Comparison of ENCODE assay signal across 30 mouse cellular contexts in genomic region chr4:59888014-59888413, GRCm38 (mm10). TPM values are rescaled to one million over a fixed set of nuclear protein-coding genes. Genes with fewer than 3 reads are reported as not detected.
A peak's percentile ranks its signal among the peaks of the same experiment; 100 is the strongest.
DNase-seq lines count a peak whose midpoint lies in the region; ATAC-seq lines count a peak whose summit lies in the region.
"Had no signal": no experiment of that assay in that cellular context is flagged by ENCODE, and none has a peak within 500 bp of the region (broad histone marks: within the 10 kb centered on the region; RNA-seq: fewer than 3 reads in every experiment).

No protein-coding gene starts in this region.

- no peak overlapping the region for H3K27ac ChIP-seq in liver, embryonic 11.5 days (ENCODE audit: low read depth, low read length)
- H3K27ac ChIP-seq: embryonic facial prominence, embryonic 12.5 days; heart, embryonic 15.5 days; hindbrain, postnatal 0 days; limb, embryonic 13.5 days; liver, embryonic 13.5 days; stomach, postnatal 0 days had no signal

- no peak overlapping the region for H3K4me2 ChIP-seq in liver, embryonic 11.5 days
- H3K4me2 ChIP-seq: embryonic facial prominence, embryonic 12.5 days; heart, embryonic 15.5 days; limb, embryonic 13.5 days; liver, embryonic 13.5 days; lung, embryonic 14.5 days; midbrain, embryonic 11.5 days had no signal

- no peaks in the 10 kb centered on the region for H3K9me3 ChIP-seq in liver, embryonic 11.5 days (ENCODE audit: control insufficient read depth, low read length)
- H3K9me3 ChIP-seq: embryonic facial prominence, embryonic 12.5 days; heart, embryonic 15.5 days; limb, embryonic 13.5 days; liver, embryonic 13.5 days had no signal

- DNase-seq in kidney, adult 9 months, result peak; percentile 79
- DNase-seq in kidney, postnatal 14 days, result peak; percentile 62
- no peak for DNase-seq in adrenal gland, adult 2 months
- no peak for DNase-seq in liver, embryonic 11.5 days (ENCODE audit: low spot score)
- no peak for DNase-seq in cerebellum, adult 18-20 months
- DNase-seq: adrenal gland, postnatal 10 days; cerebellum, postnatal 10 days; forebrain, postnatal 0 days; gastrocnemius, postnatal 36 days; heart, postnatal 4 days; layer of hippocampus, adult 9-11 months; liver, embryonic 13.5 days; lung, embryonic 14.5 days; thymus, adult 2 months had no signal

- 74% methylated on average over 5 of the region's 5 CpGs for WGBS in liver, embryonic 11.5 days

- peaks cover 8% of the 10 kb centered on the region for H3K4me1 ChIP-seq in liver, embryonic 11.5 days (replicated peaks; ENCODE audit: control insufficient read depth, insufficient read depth, low read length)
- H3K4me1 ChIP-seq: embryonic facial prominence, embryonic 12.5 days; limb, embryonic 13.5 days had no signal

- H3K36me3 ChIP-seq in liver, embryonic 11.5 days (ENCODE audit: control insufficient read depth, insufficient read depth, low read length), result peaks cover 4% of the 10 kb centered on the region

- H3K9ac ChIP-seq in liver, embryonic 11.5 days (ENCODE audit: low read depth, low read length), result no peak overlapping the region
- H3K9ac ChIP-seq: embryonic facial prominence, embryonic 12.5 days; forebrain, postnatal 0 days; heart, embryonic 15.5 days; limb, embryonic 13.5 days; liver, embryonic 13.5 days; lung, embryonic 14.5 days had no signal

- H3K4me3 ChIP-seq in liver, embryonic 11.5 days (ENCODE audit: low read depth, low read length), result no peak overlapping the region
- H3K4me3 ChIP-seq: embryonic facial prominence, embryonic 12.5 days; heart, embryonic 15.5 days; limb, embryonic 13.5 days; liver, embryonic 13.5 days had no signal

- no peaks in the 10 kb centered on the region for H3K27me3 ChIP-seq in liver, embryonic 11.5 days (replicated peaks; ENCODE audit: control insufficient read depth, insufficient read depth, low read length)
- H3K27me3 ChIP-seq: embryonic facial prominence, embryonic 12.5 days; heart, embryonic 15.5 days; limb, embryonic 13.5 days; liver, embryonic 13.5 days had no signal

- peak; percentile 50 to 63; a peak in 3 of 4 replicates for ATAC-seq in hematopoietic stem cell, adult 5-6 weeks (replicated peaks in 1 of 2; ENCODE audit: insufficient read depth in 1 of 2, low FRiP score in 2 of 2, low TSS enrichment in 1 of 2, low read depth in 1 of 2, poor library complexity in 2 of 2, severe bottlenecking in 2 of 2)
- peak; percentile 75 for ATAC-seq in megakaryocyte progenitor cell, adult 5-6 weeks (replicated peaks; ENCODE audit: poor library complexity)
- ATAC-seq in liver, embryonic 11.5 days (replicated peaks; ENCODE audit: low FRiP score), result no peak
- ATAC-seq: activated CD4-positive, CD25-positive, alpha-beta regulatory T cell, adult 4 months; forebrain, postnatal 0 days; hindbrain, postnatal 0 days; intestine, embryonic 16.5 days had no signal

RNA-seq across cellular contexts. Expression of gene Slc46a2, which starts 26.8 kb away (rescaled TPM):
- not detected in 2 replicates for total RNA-seq in hematopoietic stem cell, adult 5-6 weeks (2017)
- total RNA-seq in megakaryocyte progenitor cell, adult 5-6 weeks (2015), result not detected in 2 replicates
- not detected in 2 replicates for total RNA-seq in megakaryocyte progenitor cell, adult 5-6 weeks (2017)
- total RNA-seq in adrenal gland, adult 2 months (2021), result not detected
- polyA plus RNA-seq in adrenal gland, adult 2 months (2012; rRNA removed), result not detected in 2 replicates
- polyA plus RNA-seq in liver, embryonic 11.5 days (2014; fragmentation: Nextera tagmentation; extraction: Ambion mirVana), result not detected in 2 replicates
- total RNA-seq: adrenal gland, postnatal 10 days; forebrain, postnatal 0 days; hindbrain, postnatal 0 days; left cerebral cortex, adult 18-20 months; left cerebral cortex, postnatal 25 days had no signal
- polyA plus RNA-seq: brain, embryonic 14.5 days; C2C12; forebrain, embryonic 11.5 days; intestine, embryonic 16.5 days; liver, embryonic 13.5 days; small intestine, adult 2 months had no signal

Comparison
In these comparisons a context has a peak if more than half of its experiments do, and no peak if none do; other contexts are left out.
1. DNase-seq: peak in kidney, adult 9 months (single experiment) and kidney, postnatal 14 days (single experiment); none in adrenal gland, adult 2 months (single experiment), liver, embryonic 11.5 days (single experiment) and cerebellum, adult 18-20 months (0 of 2).